Mouse (Mus musculus) intestine, embryonic 14.5 days (tissue): ENCODE results near the gene Kcnh2. TPM values are rescaled to one million over a fixed set of nuclear protein-coding genes. Genes with fewer than 3 reads are reported as not detected.

Experiments used
- ATAC-seq: fragments of 200-750 bp; cut with Nextera tagmentation; replicated peaks from 2 replicates; pipeline ENCODE4 v1.8.0; 2017; ENCODE audit warnings: low read depth, moderate number of reproducible peaks, moderate TSS enrichment, moderate library complexity; ENCODE audit not compliant: low FRiP score, low TSS enrichment
- DNase-seq: peaks from one replicate; pipeline ENCODE4 v3.0.0-alpha.2; 2018; ENCODE audit warnings: low spot score
- H3K27ac ChIP-seq: fragments of 300-500 bp; sonication (generic); 2 replicates; pipeline ENCODE4 v1.5.1; 2014; ENCODE audit warnings: low read depth, mild to moderate bottlenecking, control low read depth
- H3K27me3 ChIP-seq: fragments of 300-500 bp; sonication (generic); replicated peaks from 2 replicates; pipeline ENCODE4 v1.6.1; 2014; ENCODE audit warnings: low read length, control low read depth; ENCODE audit not compliant: control insufficient read depth, insufficient read depth
- H3K36me3 ChIP-seq: fragments of 300-500 bp; sonication (generic); 2 replicates; pipeline ENCODE4 v1.6.1; 2014; ENCODE audit warnings: low read length, control low read depth; ENCODE audit not compliant: control insufficient read depth, insufficient read depth
- H3K4me1 ChIP-seq: fragments of 300-500 bp; sonication (generic); replicated peaks from 2 replicates; pipeline ENCODE4 v1.6.1; 2014; ENCODE audit warnings: low read length, control low read depth, mixed read lengths; ENCODE audit not compliant: control insufficient read depth, insufficient read depth
- H3K4me2 ChIP-seq: fragments of 300-500 bp; sonication (generic); 2 replicates; pipeline ENCODE4 v1.6.1; 2014; ENCODE audit warnings: low read length
- H3K4me3 ChIP-seq: fragments of 300-500 bp; sonication (generic); 2 replicates; pipeline ENCODE4 v1.5.1; 2014; ENCODE audit warnings: low read depth, low read length, control low read depth, mixed read lengths
- H3K9ac ChIP-seq: fragments of 300-500 bp; sonication (generic); 2 replicates; pipeline ENCODE4 v1.6.1; 2014; ENCODE audit warnings: mild to moderate bottlenecking, low read length
- H3K9me3 ChIP-seq: fragments of 300-500 bp; sonication (generic); 2 replicates; pipeline ENCODE4 v1.6.1; 2016; ENCODE audit warnings: low read length, control low read depth; ENCODE audit not compliant: control insufficient read depth
- WGBS: fragments of 180-500 bp; shearing (Covaris S2); extraction: QIAGEN DNeasy Blood & Tissue Kit; methylation state at CpG from one replicate; pipeline ENCODE4 v1.1.7; 2014; 5-methylcytosine and 5-hydroxymethylcytosine counted together
- polyA plus RNA-seq: library from polyadenylated mRNA; unstranded; fragments of >200 nt; fragmentation: Nextera tagmentation; extraction: Ambion mirVana; gene quantifications from 2 replicates; pipeline ENCODE4 v1.2.1, GENCODE M21; 2014

The Kcnh2 gene
- polyA plus RNA-seq, 1 experiment from 2014 or later, result 11.2 TPM

DNA sequence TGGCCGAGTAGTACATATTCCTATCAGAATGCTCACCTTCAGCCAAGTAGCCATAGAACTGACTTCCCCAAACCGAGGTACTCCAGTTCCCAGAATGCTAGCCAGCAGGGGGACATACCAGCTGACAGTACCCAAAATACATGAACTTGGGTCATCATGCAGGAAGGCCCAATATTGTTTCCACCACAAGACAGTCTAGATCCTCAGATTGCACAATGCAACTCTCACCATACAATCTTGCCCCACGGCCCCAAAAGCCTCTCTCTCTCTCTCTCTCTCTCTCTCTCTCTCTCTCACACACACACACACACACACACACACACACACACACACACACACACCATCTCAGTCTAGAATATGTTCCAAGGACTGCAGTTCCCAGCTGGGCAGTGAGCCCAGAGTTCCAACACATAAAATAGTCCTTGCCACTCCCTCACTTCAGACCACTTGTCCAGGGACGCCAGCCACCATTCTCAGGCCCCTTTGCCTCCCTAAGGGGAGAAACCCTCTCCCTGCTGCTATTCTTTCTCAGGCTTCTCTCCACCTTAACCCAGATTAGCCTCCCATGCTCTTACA lies 24.5 kb downstream of the Kcnh2 start:
- H3K4me3 ChIP-seq, result no peak overlapping the region
- ATAC-seq (no peak), DNase-seq (no peak)
- no peaks in the 10 kb centered on the region; the same call in 1 of the 2 replicates for H3K27me3 ChIP-seq
- peaks cover 26% of the 10 kb centered on the region for H3K4me1 ChIP-seq
- H3K9me3 ChIP-seq, result no peaks in the 10 kb centered on the region
- H3K9ac ChIP-seq, result no peak overlapping the region
- H3K4me2 ChIP-seq, result no peak overlapping the region
- H3K27ac ChIP-seq, result no peak overlapping the region
- peaks cover 37% of the 10 kb centered on the region for H3K36me3 ChIP-seq
- 61% methylated on average over 4 of the region's 4 CpGs for WGBS

DNA sequence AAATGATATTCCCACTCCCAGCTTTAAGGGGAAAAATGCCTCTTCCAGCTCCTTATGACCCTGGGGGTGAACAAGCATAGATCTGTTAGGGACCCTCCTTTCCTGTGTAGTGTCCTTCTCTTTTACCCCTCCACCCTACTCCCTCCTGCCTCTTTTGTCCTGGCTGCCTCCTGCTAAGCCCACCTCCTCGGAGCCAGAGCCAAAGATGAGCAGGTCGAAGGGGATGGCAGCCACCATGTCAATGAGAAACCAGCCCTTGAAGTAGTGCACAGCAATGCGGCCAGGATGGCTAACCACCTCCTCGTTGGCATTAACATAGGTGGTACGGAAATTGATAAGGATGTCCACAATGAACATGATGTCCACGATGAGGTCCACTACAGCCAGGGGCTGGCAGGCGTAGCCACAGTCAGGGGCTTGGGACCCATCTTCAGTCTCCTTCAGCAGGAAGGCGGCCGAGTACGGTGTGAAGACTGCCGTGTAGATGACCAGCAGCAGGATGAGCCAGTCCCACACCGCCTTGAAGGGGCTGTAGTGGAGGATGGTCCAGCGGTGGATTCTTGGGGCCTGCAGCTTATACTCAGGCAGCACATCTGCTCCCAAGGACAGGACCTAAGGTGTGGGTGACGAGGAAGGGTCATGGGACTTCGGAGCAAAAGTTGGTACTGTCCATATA lies 25.1 kb downstream of the Kcnh2 start:
- no peaks in the 10 kb centered on the region for H3K9me3 ChIP-seq
- H3K36me3 ChIP-seq, result peaks cover 31% of the 10 kb centered on the region
- H3K4me1 ChIP-seq, result peaks cover 27% of the 10 kb centered on the region
- H3K27me3 ChIP-seq, result no peaks in the 10 kb centered on the region; the same call in 1 of the 2 replicates
- DNase-seq (no peak), ATAC-seq (no peak)
- no peak overlapping the region for H3K4me3 ChIP-seq
- no peak overlapping the region for H3K9ac ChIP-seq
- WGBS, result 91% methylated on average over 15 of the region's 15 CpGs
- no peak overlapping the region for H3K4me2 ChIP-seq
- no peak overlapping the region for H3K27ac ChIP-seq

DNA sequence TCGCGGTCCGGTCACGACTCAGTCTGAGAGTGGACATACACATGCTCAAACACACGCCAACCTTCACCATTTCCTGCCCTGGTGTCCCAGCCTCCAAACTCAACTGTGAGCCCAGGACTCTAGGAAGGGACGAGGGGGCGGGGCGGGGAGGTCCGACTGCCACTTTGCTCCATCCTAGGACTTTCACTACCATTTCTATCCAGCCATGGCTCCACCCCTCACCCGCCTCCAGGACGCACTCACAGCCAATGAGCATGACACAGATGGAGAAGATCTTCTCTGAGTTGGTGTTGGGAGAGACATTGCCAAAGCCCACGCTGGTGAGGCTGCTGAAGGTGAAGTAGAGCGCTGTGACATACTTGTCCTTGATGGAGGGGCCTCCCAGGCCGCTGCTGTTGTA lies 26.2 kb downstream of the Kcnh2 start:
- DNase-seq (no peak), ATAC-seq (no peak)
- no peak overlapping the region for H3K9ac ChIP-seq
- H3K27me3 ChIP-seq, result no peaks in the 10 kb centered on the region; the same call in 1 of the 2 replicates
- H3K4me1 ChIP-seq, result peaks cover 30% of the 10 kb centered on the region
- no peak overlapping the region for H3K4me2 ChIP-seq
- H3K36me3 ChIP-seq, result peaks cover 28% of the 10 kb centered on the region
- no peak overlapping the region for H3K27ac ChIP-seq
- H3K4me3 ChIP-seq, result no peak overlapping the region
- H3K9me3 ChIP-seq, result no peaks in the 10 kb centered on the region
- 46% methylated on average over 14 of the region's 14 CpGs for WGBS

DNA sequence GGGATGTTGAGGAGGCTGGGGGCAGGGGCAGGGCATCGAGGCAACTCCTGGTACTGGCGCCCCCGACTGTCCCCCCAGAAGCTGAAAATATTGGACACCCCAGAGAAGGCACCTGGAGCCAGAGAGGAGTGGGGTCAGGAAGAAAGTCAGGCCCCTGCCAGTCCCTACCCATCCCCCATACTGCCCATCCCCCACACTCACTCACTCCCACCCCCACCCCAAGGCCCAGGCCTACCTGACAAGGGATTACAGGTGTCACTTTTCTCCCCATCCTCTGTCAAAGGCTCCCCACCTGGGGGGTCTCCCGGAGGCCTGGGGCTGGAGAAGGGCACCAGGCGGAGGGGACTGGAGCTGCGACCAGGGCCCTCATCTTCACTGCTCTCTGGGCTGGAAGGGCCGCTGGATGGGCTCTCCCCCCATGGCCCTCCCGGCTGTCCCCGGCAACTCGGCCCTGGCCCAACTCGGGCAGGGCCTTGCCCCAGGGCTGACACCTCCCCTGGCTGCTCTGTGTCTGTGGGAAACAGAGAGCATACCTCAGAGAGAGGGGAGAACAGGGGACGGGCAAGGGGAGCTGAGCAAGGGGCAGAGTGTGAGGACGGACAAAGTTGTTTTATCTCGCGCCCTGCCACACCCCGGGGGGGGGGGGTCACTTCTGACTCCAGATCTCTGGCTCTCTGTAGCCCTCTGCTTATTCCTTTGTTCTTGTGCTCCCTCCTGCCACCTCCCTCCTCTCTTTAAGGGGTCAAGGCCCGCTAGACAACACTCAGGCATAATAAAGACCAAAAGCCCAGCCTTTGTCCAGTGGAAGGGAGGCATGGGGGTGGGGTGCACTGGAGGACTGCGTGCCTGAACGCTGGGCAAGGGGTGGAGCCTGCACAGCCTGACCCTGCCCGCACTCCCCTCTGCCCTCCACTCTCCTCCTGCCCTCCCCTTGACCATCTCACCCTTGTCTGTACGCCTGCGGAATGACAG lies 29.4 kb downstream of the Kcnh2 start:
- H3K9ac ChIP-seq, result no peak overlapping the region
- H3K9me3 ChIP-seq, result no peaks in the 10 kb centered on the region
- H3K36me3 ChIP-seq, result peaks cover 43% of the 10 kb centered on the region
- WGBS, result 21% methylated on average over 22 of the region's 22 CpGs
- H3K27me3 ChIP-seq, result no peaks in the 10 kb centered on the region; the same call in 1 of the 2 replicates
- no peak overlapping the region for H3K4me2 ChIP-seq
- H3K4me1 ChIP-seq, result peaks cover 17% of the 10 kb centered on the region
- DNase-seq (no peak), ATAC-seq (no peak; the same call in 1 of the 2 replicates)
- no peak overlapping the region for H3K4me3 ChIP-seq
- H3K27ac ChIP-seq, result no peak overlapping the region

DNA sequence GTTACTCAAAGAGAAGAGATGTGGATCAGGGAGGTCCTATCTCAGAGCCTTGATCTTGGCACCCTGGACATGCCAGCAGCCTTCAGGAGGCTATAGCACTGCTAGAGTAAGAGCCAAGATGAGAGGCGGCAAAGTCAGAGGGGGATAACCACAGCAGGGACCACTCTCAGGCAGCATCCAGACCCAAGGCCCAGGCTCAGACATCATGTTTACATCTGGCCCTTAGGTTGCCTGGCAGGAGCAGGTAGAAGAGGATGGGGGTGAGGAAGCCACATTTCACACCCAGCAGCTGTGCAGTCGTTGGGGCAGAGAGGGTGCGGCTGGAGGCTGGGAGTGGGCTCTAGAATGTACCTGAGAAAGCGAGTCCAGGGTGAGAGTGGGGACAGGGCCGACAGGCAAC lies 30.5 kb downstream of the Kcnh2 start:
- 50% methylated on average over 5 of the region's 5 CpGs for WGBS
- Histone ChIP-seq H3K4me2 (no peak overlapping the region), H3K9ac (no peak overlapping the region), H3K9me3 (no peaks in the 10 kb centered on the region), H3K27me3 (no peaks in the 10 kb centered on the region), H3K27ac (no peak overlapping the region), H3K4me3 (no peak overlapping the region), H3K36me3 (peaks cover 38% of the 10 kb centered on the region), H3K4me1 (peaks cover 17% of the 10 kb centered on the region)
- no peak for DNase-seq
- ATAC-seq, result no peak

DNA sequence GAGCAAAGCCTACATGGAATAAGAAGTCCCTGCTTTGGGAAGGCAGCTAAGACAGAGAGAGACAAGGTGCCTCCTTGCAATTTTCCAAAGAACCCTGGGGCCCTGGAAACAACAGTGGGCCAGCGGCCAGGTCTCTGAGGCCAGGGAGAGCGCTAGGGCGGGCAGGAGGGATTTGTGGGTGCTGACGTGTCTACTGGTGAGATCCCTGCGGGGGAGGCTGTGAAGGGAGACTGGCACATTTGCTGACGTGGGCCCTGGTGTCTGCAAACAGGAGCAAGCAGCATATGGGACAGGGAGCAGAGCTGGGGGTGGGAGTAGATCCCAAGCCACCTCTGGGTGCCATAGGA lies 31.0 kb downstream of the Kcnh2 start:
- 47% methylated on average over 6 of the region's 6 CpGs for WGBS
- Histone ChIP-seq H3K4me3 (no peak overlapping the region), H3K27ac (no peak overlapping the region), H3K9me3 (no peaks in the 10 kb centered on the region), H3K4me1 (peaks cover 17% of the 10 kb centered on the region), H3K9ac (no peak overlapping the region), H3K4me2 (peak overlapping the region; percentile 23), H3K27me3 (no peaks in the 10 kb centered on the region), H3K36me3 (peaks cover 33% of the 10 kb centered on the region)
- DNase-seq (no peak), ATAC-seq (no peak)

DNA sequence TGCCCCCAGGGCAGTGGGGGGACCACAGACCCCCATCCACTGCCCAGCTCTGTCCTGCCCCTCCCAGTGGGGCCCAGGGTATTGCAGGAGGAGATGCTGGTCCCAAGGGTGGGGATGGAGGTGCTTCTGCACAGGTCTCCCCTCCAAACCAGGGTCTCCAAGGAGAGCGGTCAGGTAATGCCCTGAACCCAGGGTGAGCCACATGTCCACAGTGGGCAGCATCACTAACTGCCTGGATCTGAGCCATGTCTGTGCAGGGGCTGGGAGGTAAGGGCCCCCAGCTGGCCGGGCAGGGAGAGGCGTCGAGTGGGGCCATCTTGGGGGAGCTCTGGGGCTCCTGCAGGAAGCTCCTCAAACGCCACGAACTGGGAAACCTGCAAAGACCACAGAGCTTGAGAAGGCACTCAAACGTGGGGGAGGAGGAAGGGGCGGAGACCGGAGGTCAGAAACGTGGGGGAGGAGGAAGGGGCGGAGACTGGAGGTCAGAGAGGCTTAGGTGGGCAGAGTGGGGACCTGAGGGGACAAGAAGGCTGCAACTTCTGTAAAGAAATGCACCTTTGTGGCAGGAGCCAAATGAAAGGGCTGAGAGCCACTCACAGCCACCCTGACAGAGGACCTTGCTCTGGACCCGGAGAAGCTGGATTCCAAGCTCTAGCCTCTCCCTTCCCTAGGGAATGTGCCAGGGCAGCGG lies 31.5 kb downstream of the Kcnh2 start:
- DNase-seq, result no peak
- Histone ChIP-seq H3K36me3 (peaks cover 29% of the 10 kb centered on the region), H3K27me3 (no peaks in the 10 kb centered on the region), H3K9me3 (no peaks in the 10 kb centered on the region), H3K4me1 (peaks cover 17% of the 10 kb centered on the region), H3K4me2 (peak overlapping the region; percentile 23), H3K27ac (no peak overlapping the region), H3K4me3 (no peak overlapping the region), H3K9ac (no peak overlapping the region)
- 19% methylated on average over 13 of the region's 13 CpGs for WGBS
- no peak for ATAC-seq

DNA sequence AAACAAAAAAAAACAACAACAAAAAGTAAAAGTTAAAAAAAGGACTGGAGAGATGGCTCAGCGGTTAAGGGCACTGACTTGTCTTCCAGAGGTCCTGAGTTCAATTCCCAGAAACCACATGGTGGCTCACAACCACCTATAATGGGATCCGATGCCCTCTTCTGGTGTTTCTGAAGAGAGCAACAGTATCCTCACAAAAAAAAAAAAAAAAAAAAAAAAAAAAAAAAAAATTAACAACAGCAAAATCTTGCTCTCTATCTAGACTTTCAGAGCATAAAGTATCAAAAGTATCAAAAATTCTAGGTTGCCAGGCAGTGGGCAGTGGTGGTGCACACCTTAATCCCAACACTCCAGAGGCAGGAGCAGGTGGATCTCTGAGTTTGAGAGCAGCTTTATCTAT lies 42.2 kb downstream of the Kcnh2 start:
- H3K4me2 ChIP-seq, result no peak overlapping the region
- H3K4me1 ChIP-seq, result no peaks in the 10 kb centered on the region
- ATAC-seq (no peak), DNase-seq (no peak)
- no peaks in the 10 kb centered on the region for H3K36me3 ChIP-seq
- peaks cover 6% of the 10 kb centered on the region for H3K9me3 ChIP-seq
- H3K4me3 ChIP-seq, result no peak overlapping the region
- no peak overlapping the region for H3K27ac ChIP-seq
- 90% methylated on average over 2 of the region's 2 CpGs for WGBS
- no peak overlapping the region for H3K9ac ChIP-seq
- H3K27me3 ChIP-seq, result no peaks in the 10 kb centered on the region
